Mouse (Mus musculus): Measurements from ENCODE around the gene Erich4. TPM values are rescaled to one million over a fixed set of nuclear protein-coding genes. Genes with fewer than 3 reads are reported as not detected.

Gene Erich4
- total and polyA plus RNA-seq, 2 experiments from 2014 or later: 0.12 TPM; not detected in 1

DNA sequence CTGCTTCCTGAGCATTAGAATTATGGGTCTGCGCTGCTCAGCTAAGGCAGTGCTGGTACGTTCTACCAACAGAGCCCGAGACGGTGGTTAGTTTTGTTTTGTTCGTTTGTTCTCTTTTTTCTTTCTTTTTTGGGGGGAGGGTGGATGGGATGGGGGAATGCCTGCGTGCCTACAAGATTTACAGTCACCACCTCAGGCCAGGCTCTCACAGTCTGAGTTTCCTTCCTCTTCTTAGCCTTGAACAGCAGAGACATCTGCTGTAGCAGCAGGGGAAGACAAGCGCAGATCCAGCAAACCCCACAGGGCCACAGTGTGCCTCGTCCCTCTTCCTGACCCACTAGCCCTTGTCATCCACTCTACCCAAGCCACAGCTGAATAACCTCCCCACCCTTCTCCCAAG lies 35.6 kb upstream of the Erich4 start:
- Histone ChIP-seq H3K36me3 (replicated peaks; ENCODE audit: control insufficient read depth, insufficient read depth, low read length) (0 out of 2 replicates have a peak, but pooled peaks cover 3% of the 10 kb centered on the region), H3K27me3 (ENCODE audit: control insufficient read depth, insufficient read depth, low read length) (no peaks in the 10 kb centered on the region), H3K27ac (ENCODE audit: low read depth) (no peak overlapping the region), H3K9ac (replicated peaks; ENCODE audit: low read depth, low read length) (no peak overlapping the region), H3K4me1 (ENCODE audit: control insufficient read depth, insufficient read depth) (no peaks in the 10 kb centered on the region), H3K4me2 (ENCODE audit: low read depth, low read length) (no peak overlapping the region), H3K9me3 (replicated peaks; ENCODE audit: control insufficient read depth, low read length) (no peaks in the 10 kb centered on the region), H3K4me3 (ENCODE audit: low read depth, low read length) (no peak overlapping the region)
- WGBS: 87% methylated on average over 8 of the region's 8 CpGs
- TF ChIP-seq CTCF (IDR thresholded peaks at IDR 0.05; ENCODE audit: low read depth): no peak
- no peak for TF ChIP-seq EP300 (IDR thresholded peaks at IDR 0.05; ENCODE audit: low read depth)
- DNase-seq (ENCODE audit: low spot score) (no peak), ATAC-seq (ENCODE audit: insufficient read depth, low read depth) (no peak)

DNA sequence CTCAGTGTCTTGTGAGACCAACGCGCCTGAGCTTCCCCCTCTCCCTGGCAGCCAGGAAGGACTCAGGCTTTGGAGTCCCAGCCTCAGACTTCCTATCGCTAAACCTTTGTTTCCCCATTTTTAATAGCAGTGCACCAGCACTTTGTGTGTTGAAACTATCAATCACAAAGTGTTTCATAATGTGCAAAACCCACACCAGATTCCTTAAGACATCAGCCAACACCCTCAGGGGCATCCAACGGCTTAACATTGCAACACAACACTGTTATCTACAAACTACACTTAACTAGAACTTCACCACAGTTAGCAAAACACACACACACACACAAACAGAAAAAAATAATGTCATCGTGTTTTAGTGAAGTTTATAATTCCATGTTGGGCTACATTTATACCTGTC lies 34.1 kb upstream of the Erich4 start:
- 66% methylated on average over 5 of the region's 5 CpGs for WGBS
- Histone ChIP-seq H3K9me3 (replicated peaks; ENCODE audit: control insufficient read depth, low read length) (no peaks in the 10 kb centered on the region), H3K9ac (replicated peaks; ENCODE audit: low read depth, low read length) (no peak overlapping the region), H3K27ac (ENCODE audit: low read depth) (no peak overlapping the region), H3K36me3 (replicated peaks; ENCODE audit: control insufficient read depth, insufficient read depth, low read length) (0 out of 2 replicates have a peak, but pooled peaks cover 3% of the 10 kb centered on the region), H3K4me2 (ENCODE audit: low read depth, low read length) (no peak overlapping the region), H3K27me3 (ENCODE audit: control insufficient read depth, insufficient read depth, low read length) (no peaks in the 10 kb centered on the region), H3K4me1 (ENCODE audit: control insufficient read depth, insufficient read depth) (no peaks in the 10 kb centered on the region), H3K4me3 (ENCODE audit: low read depth, low read length) (no peak overlapping the region)
- no peak for TF ChIP-seq EP300 (IDR thresholded peaks at IDR 0.05; ENCODE audit: low read depth)
- no peak for TF ChIP-seq CTCF (IDR thresholded peaks at IDR 0.05; ENCODE audit: low read depth)
- DNase-seq (ENCODE audit: low spot score) (no peak), ATAC-seq (ENCODE audit: insufficient read depth, low read depth) (no peak)

DNA sequence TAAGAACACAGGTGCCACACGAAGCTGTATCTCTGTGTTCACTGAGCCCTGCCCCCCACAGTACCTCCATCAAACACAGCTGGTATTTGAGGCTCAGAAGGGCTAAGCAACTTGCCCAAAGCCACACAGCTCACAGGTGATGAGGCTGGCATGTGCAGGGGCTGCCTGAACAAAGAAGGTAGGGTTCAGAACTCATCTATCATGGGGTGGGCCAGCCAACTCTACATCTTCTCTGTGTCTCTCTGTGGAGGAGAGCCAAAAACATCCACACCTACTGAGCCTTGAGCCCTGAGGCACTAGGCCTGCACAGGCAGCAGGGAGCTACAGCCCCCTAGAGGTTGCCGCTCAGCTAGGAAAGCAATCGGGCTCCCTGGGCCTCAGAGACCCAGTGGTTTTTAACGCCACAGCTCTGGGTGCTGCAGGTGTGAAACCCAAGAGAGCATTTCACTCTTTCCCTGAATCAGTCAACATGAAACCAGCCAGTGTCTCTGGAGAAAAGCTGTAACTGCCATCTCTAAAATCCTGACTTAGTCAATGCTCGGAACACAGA lies 32.0 kb upstream of the Erich4 start:
- Histone ChIP-seq H3K27me3 (ENCODE audit: control insufficient read depth, insufficient read depth, low read length) (no peaks in the 10 kb centered on the region), H3K27ac (ENCODE audit: low read depth) (peak overlapping the region; percentile 61; the same call in 1 of the 2 replicates), H3K4me2 (ENCODE audit: low read depth, low read length) (no peak overlapping the region), H3K9me3 (replicated peaks; ENCODE audit: control insufficient read depth, low read length) (no peaks in the 10 kb centered on the region), H3K9ac (replicated peaks; ENCODE audit: low read depth, low read length) (no peak overlapping the region), H3K4me3 (ENCODE audit: low read depth, low read length) (no peak overlapping the region), H3K4me1 (ENCODE audit: control insufficient read depth, insufficient read depth) (no peaks in the 10 kb centered on the region), H3K36me3 (replicated peaks; ENCODE audit: control insufficient read depth, insufficient read depth, low read length) (no peaks in the 10 kb centered on the region)
- 46% methylated on average over 5 of the region's 5 CpGs for WGBS
- no peak for ATAC-seq (ENCODE audit: insufficient read depth, low read depth)
- no peak for DNase-seq (ENCODE audit: low spot score)
- TF ChIP-seq EP300 (IDR thresholded peaks at IDR 0.05; ENCODE audit: low read depth) (no peak), CTCF (IDR thresholded peaks at IDR 0.05; ENCODE audit: low read depth) (peak; percentile 26)

DNA sequence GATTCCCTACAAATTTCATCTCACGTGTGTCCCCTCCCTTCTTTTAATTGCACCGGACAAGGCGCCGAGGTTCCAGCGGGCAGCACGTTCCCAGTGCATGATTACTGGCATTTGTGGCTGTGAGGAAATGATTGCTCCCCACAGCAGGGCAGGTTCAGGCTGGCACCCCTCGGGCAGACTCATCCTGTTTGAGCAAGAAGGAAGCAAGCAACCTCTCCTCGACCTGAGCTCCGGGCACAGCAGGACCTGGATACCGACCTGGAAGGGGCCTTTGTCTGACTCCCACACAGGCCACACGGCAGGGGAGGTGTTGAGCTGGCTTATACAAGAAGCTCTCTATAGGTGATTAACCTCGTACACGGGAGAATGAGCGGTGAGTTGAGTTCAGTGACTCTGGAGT lies 29.4 kb upstream of the Erich4 start:
- no peaks in the 10 kb centered on the region for H3K4me1 ChIP-seq (ENCODE audit: control insufficient read depth, insufficient read depth)
- ATAC-seq (ENCODE audit: insufficient read depth, low read depth) (no peak), DNase-seq (ENCODE audit: low spot score) (no peak)
- TF ChIP-seq EP300 (IDR thresholded peaks at IDR 0.05; ENCODE audit: low read depth) (no peak), CTCF (IDR thresholded peaks at IDR 0.05; ENCODE audit: low read depth) (no peak)
- H3K36me3 ChIP-seq (replicated peaks; ENCODE audit: control insufficient read depth, insufficient read depth, low read length): peaks cover 6% of the 10 kb centered on the region; the same call in 1 of the 2 replicates
- H3K27ac ChIP-seq (ENCODE audit: low read depth): no peak overlapping the region
- no peak overlapping the region for H3K4me3 ChIP-seq (ENCODE audit: low read depth, low read length)
- no peaks in the 10 kb centered on the region for H3K9me3 ChIP-seq (replicated peaks; ENCODE audit: control insufficient read depth, low read length)
- H3K27me3 ChIP-seq (ENCODE audit: control insufficient read depth, insufficient read depth, low read length): no peaks in the 10 kb centered on the region
- no peak overlapping the region for H3K4me2 ChIP-seq (ENCODE audit: low read depth, low read length)
- WGBS: 68% methylated on average over 14 of the region's 14 CpGs
- H3K9ac ChIP-seq (replicated peaks; ENCODE audit: low read depth, low read length): no peak overlapping the region

DNA sequence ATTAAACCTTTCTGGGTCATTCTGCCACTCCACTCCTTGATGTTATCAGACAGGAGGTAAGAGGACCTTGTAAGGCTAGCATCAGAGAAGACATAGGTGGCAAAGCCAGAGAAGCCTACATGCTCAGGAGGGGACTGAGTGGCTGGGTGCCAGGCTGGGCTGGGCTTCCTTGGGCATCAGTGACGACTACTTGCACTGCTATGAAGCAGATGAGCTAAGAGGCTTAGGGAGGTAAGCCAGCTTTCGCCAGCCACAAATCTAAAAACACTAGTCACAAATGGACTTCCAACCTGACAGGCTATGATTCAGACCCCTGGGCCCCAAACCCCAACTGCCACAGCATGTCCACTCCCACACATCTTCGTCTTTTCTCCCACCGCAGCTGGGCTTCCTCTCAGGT lies 28.9 kb upstream of the Erich4 start:
- no peaks in the 10 kb centered on the region for H3K9me3 ChIP-seq (replicated peaks; ENCODE audit: control insufficient read depth, low read length)
- ATAC-seq (ENCODE audit: insufficient read depth, low read depth) (no peak), DNase-seq (ENCODE audit: low spot score) (no peak)
- no peak overlapping the region for H3K27ac ChIP-seq (ENCODE audit: low read depth)
- TF ChIP-seq CTCF (IDR thresholded peaks at IDR 0.05; ENCODE audit: low read depth) (no peak), EP300 (IDR thresholded peaks at IDR 0.05; ENCODE audit: low read depth) (no peak)
- H3K9ac ChIP-seq (replicated peaks; ENCODE audit: low read depth, low read length): no peak overlapping the region
- WGBS: 61% methylated on average over 4 of the region's 4 CpGs
- H3K4me1 ChIP-seq (ENCODE audit: control insufficient read depth, insufficient read depth): no peaks in the 10 kb centered on the region
- H3K27me3 ChIP-seq (ENCODE audit: control insufficient read depth, insufficient read depth, low read length): no peaks in the 10 kb centered on the region
- H3K36me3 ChIP-seq (replicated peaks; ENCODE audit: control insufficient read depth, insufficient read depth, low read length): peaks cover 6% of the 10 kb centered on the region; the same call in 1 of the 2 replicates
- H3K4me3 ChIP-seq (ENCODE audit: low read depth, low read length): no peak overlapping the region
- no peak overlapping the region for H3K4me2 ChIP-seq (ENCODE audit: low read depth, low read length)

DNA sequence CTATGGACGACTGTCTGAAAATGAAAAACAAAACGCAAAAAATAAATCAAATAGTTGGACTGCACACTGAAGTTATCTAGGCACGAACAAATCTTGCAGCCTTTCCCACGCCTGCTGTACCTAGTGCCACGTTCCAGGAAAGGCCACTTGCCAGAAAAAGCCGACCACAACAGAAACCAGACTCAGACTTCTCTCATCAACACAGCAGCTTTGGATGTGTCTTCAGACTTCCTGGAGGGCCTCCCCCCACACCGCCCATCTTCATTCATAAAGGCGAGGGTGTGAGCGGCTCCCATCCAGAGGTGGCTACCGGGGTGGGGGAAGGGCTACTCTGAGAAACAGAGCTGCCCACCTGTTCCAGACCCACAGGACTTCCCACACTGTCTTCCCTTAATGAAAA lies 28.4 kb upstream of the Erich4 start:
- Histone ChIP-seq H3K27ac (ENCODE audit: low read depth) (no peak overlapping the region), H3K4me3 (ENCODE audit: low read depth, low read length) (no peak overlapping the region), H3K9ac (replicated peaks; ENCODE audit: low read depth, low read length) (no peak overlapping the region), H3K36me3 (replicated peaks; ENCODE audit: control insufficient read depth, insufficient read depth, low read length) (peaks cover 6% of the 10 kb centered on the region; the same call in 1 of the 2 replicates), H3K9me3 (replicated peaks; ENCODE audit: control insufficient read depth, low read length) (no peaks in the 10 kb centered on the region), H3K27me3 (ENCODE audit: control insufficient read depth, insufficient read depth, low read length) (no peaks in the 10 kb centered on the region), H3K4me2 (ENCODE audit: low read depth, low read length) (no peak overlapping the region), H3K4me1 (ENCODE audit: control insufficient read depth, insufficient read depth) (no peaks in the 10 kb centered on the region)
- no peak for TF ChIP-seq EP300 (IDR thresholded peaks at IDR 0.05; ENCODE audit: low read depth)
- no peak for TF ChIP-seq CTCF (IDR thresholded peaks at IDR 0.05; ENCODE audit: low read depth)
- ATAC-seq (ENCODE audit: insufficient read depth, low read depth) (no peak), DNase-seq (ENCODE audit: low spot score) (no peak)
- 56% methylated on average over 10 of the region's 10 CpGs for WGBS

Data from heart, postnatal 0 days (tissue).